Mouse (Mus musculus) lung, postnatal 0 days (tissue): ENCODE data around the gene Gm20517.

ENCODE experiments used
- CTCF ChIP-seq: IDR thresholded peaks from 2 replicates; pipeline ENCODE4 v1.5.1; 2016; ENCODE audit warnings: antibody characterized with exemption, mild to moderate bottlenecking
- EP300 ChIP-seq: IDR thresholded peaks from 2 replicates; pipeline ENCODE4 v1.6.1; 2016; ENCODE audit warnings: antibody characterized with exemption, mild to moderate bottlenecking, control low read depth

- TF ChIP-seq EP300 (no peak), CTCF (no peak)
Observed at GRCm38 (mm10) chr17:47580962-47581361, 30.4 kb upstream of the Gm20517 start.
